Mouse (Mus musculus) cortical plate, adult 2 months (tissue): ENCODE results near the gene Galns. TPM values are rescaled to one million over a fixed set of nuclear protein-coding genes. Genes with fewer than 3 reads are reported as not detected.

ENCODE experiments used
- H3K27ac ChIP-seq: fragments of 200-500 bp; 2 replicates; pipeline ENCODE4 v1.5.1; 2012; ENCODE audit warnings: low read length, control low read depth, inconsistent platforms; ENCODE audit not compliant: insufficient read depth
- H3K4me1 ChIP-seq: fragments of 200-500 bp; 2 replicates; pipeline ENCODE4 v1.6.1; 2011; ENCODE audit warnings: low read length; ENCODE audit not compliant: control insufficient read depth, insufficient read depth
- H3K4me3 ChIP-seq: fragments of 200-500 bp; 2 replicates; pipeline ENCODE4 v1.5.1; 2011; ENCODE audit warnings: mild to moderate bottlenecking, low read length, control low read depth; ENCODE audit not compliant: insufficient read depth
- CTCF ChIP-seq: fragments of 200-500 bp; IDR thresholded peaks from 2 replicates; pipeline ENCODE4 v1.5.1; 2011; ENCODE audit warnings: mild to moderate bottlenecking, control low read depth, low read length; ENCODE audit not compliant: insufficient read depth; ENCODE audit errors: extremely low read depth
- POLR2A ChIP-seq: fragments of 200-500 bp; IDR thresholded peaks from 2 replicates; pipeline ENCODE4 v1.6.1; 2011; ENCODE audit warnings: mild to moderate bottlenecking, low read length, control low read depth; ENCODE audit not compliant: insufficient read depth; ENCODE audit errors: extremely low read depth
- polyA plus RNA-seq: library from polyadenylated mRNA; depleted of rRNA; stranded (reverse); fragments of >200 nt; gene quantifications from 2 replicates; pipeline ENCODE4 v1.2.3, GENCODE M21; 2012

Gene Galns
- polyA plus RNA-seq, 1 experiment: 7.2 TPM

DNA sequence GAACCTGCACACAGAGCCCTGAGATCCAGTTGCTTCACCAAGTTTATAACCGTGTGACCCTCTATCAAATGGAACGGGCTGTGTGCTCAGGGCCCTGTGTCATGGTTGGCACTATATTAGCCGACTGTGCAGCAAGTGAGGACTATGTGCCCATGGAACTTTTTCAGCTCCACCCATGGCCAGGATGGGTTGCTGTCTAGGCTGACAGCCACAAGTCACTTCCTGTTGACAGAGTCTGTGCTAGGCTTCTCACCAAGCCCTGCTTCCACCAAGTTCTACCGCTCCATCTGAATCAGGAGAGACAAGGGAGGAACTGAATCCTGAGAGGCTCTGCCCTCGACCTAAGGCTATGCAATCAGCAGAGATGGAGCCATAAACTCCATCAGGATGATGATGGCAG lies 50.1 kb downstream of the Galns start:
- TF ChIP-seq POLR2A (no peak), CTCF (no peak)
- Histone ChIP-seq H3K4me3 (no peak overlapping the region), H3K4me1 (peaks cover 3% of the 10 kb centered on the region), H3K27ac (no peak overlapping the region)

DNA sequence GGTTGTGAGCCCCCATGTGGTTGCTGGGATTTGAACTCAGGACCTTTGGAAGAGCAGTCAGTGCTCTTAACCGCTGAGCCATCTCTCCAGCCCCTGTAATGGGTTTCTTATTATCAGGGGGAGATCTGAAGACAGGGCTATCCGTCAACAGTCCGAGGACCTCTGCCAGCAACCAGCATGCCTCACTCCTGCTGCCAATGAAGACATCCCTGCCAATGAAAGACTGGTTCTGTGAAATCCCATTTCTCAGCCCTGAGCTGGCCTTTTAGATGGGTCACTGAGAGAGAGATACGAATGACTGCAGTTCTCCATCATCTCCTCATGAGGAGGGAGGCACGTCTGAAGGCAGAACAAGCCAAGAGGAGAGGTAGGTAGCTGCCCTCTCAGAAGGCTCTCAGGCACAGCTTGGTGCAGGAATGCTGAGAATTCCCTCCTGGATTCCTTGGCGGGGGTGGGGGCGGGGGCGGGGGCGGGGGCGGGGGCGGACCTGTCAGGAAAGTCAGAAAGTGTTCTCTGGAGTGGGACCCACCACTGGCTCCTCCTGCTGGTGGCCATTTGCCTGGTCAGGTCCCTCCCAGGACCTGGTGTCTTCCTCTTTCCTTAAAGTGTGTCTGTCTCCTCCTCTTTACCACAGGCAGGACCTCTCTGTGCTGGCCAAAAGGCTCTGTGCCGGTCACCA lies 52.5 kb downstream of the Galns start:
- H3K4me1 ChIP-seq: peaks cover 11% of the 10 kb centered on the region
- TF ChIP-seq POLR2A (no peak), CTCF (no peak)
- no peak overlapping the region for H3K27ac ChIP-seq
- H3K4me3 ChIP-seq: no peak overlapping the region

DNA sequence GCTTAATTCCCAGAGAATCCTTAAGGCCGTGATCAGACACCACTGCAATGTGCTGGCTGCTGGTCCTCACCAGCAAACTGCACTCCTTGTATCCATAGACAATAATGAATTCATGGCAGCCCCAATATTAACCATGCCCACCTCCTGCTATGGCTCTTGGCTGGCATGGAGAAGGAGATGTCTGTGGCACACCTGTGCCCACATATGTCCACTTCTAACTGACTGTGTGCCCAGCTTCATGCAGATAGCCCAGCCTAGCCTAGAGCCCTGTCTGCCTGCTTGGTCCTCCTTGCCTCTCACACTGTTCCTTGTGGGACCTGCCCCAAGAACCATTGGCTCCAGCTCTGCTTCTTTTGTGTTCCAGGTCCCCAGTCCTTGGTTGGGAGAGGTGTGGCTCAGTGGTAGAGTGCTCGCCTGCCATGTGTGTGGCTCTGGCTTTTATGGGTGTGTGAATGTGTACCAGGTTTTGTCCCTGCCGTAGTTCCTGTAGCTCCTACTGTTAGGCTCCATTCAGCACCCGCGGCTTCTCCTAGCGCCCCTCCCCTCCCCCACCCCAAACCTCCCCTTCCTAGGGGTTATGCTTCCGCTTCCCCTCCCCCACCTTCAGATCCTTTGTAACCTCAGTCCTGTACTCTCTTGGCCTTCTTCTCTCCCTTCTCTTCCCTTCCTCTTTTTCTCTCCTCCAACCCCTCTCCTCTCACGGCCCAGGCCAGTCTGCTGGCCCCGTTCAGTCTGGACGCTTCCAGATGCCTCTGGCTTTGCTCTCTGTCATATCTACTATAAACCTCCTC lies 53.8 kb downstream of the Galns start:
- Histone ChIP-seq H3K4me1 (peaks cover 11% of the 10 kb centered on the region), H3K4me3 (no peak overlapping the region), H3K27ac (no peak overlapping the region)
- no peak for TF ChIP-seq CTCF
- TF ChIP-seq POLR2A: no peak

DNA sequence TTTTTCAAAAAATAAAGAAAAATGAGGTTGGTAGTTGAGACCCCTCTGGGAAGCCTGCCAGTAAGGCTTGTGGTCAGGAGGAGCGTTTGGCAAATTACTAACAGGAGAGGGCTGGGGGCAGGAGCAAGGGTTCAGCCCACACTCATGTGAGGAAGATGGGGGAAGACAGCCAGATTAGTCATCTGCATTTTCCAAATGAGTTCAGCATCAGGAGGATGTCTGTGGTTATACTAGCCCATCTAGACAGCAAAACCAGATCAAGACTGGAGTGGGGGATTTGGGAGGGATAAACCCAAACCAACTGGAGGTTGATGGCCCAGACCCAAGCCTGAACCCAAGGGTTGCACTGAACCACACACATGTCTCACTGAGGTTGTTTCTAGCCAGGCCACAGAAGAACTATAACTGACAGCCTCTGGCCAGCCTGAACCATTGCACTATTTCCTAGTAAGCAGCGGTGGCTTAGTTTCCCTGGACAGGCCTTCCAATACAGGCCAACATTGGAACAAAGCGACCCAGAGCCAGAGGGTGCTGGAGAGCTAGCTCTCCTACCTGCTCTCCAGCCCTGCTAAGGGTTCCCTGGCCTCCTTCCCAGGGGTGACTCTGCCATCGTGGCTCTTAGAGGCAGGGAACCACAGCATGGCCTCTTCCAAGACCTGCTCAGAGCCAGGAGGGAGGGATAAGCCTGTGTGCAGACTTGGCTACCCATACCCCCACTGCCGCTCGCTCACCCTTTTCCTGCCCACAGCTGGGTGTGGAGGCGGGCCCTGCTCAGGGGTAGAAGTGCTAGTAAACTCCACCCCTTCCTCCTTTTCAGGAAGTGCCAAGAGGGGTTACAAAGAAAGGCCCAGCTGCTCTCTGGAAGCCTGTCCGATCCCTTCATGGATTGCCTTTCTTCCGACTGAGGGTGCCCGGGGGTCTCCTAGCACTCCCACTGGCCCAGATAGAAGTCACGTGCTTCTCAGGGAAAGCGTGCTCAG lies 54.9 kb downstream of the Galns start:
- H3K27ac ChIP-seq: peak overlapping the region; percentile 74; the same call in 1 of the 2 replicates

DNA sequence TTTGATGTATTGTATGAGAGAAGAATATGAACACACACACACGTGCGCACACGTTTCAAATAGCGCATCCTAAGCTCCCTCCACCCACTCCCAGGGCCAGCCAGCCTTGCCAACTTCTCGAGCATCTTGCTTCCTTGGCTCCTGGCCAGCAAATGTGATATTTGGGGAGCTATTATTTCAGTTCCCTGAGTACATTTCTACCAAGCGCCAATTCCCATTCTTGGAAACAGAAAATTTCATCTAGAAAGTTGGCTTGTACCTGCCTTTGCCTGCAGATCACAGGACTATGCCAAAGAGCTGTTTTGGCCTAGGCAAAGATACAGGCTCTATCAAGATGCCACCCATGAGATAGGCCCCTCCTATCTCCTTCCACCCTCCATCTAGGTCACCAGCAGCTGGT lies 56.5 kb downstream of the Galns start:
- Histone ChIP-seq H3K4me3 (no peak overlapping the region), H3K27ac (no peak overlapping the region), H3K4me1 (peaks cover 11% of the 10 kb centered on the region)
- no peak for TF ChIP-seq CTCF
- TF ChIP-seq POLR2A: no peak

More for the DNA sequence above, 54.9 kb downstream of the Galns start:
- Histone ChIP-seq H3K4me1 (peaks cover 11% of the 10 kb centered on the region), H3K4me3 (no peak overlapping the region)
- no peak for TF ChIP-seq CTCF
- TF ChIP-seq POLR2A: no peak

DNA sequence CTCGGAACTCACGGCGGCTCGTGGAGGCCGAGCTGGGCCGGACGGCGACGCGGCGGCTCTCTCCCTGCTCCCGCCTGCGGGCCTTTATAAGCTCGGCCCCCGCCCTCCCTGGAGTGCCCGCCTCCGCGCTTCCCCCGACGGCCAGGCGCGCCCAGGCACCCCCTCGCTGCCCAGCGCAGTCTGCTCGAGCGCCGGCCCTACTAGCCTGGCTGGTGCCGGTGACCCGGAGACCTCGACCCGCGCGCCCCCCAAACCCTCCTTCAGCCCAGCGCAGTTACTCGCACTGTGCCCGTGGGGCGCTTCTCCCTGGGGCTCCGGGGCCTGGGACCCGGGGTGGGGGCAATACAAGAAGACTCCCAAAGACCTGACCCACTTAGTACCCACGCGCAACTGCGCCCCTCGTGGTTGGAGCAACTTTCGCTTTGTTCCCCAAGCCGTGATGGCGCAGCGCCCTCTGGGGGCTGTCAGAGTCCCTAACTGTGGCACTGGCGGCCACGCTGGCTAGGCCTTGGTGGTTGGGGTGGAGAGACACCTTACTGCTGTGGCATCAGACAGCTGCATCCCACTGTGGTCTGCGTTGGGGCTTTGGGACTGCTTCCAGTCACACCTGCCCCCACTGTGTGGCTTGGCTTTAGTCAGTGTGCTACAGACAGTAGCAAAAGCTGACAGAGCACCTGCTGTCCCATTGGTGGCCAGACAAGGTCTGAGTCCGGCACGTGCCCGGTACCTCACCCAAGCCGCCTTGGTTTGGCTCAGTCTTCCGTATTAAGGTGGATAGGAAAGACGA lies 59.8 kb downstream of the Galns start, which contains the start of gene Piezo1:
Gene Piezo1 (minus strand): TSS at position 65 of the 787 bp plus-strand sequence.
- peaks cover 15% of the 10 kb centered on the region for H3K4me1 ChIP-seq
- H3K4me3 ChIP-seq: peak within 1 kb of the TSS; percentile 0
- TF ChIP-seq POLR2A (no peak), CTCF (peak; percentile 97)
- no peak within 1 kb of the TSS for H3K27ac ChIP-seq

DNA sequence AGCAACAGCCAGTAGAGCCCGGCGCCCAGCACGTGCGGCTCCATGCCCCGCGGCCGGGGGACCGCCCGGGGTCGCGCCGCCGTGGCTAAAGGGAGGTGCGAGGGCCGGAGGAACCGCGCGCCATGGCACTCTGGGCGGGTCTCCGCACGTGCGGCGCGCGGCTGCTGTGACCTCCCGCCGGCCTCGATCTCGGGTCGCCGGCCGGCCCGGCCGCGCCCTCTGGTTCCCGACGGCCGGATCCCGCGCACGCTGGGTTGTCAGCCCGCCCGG lies 60.3 kb downstream of the Galns start:
- peaks cover 9% of the 10 kb centered on the region for H3K4me1 ChIP-seq
- TF ChIP-seq CTCF (no peak), POLR2A (no peak)
- peak overlapping the region; percentile 0; the same call in 1 of the 2 replicates for H3K4me3 ChIP-seq
- H3K27ac ChIP-seq: no peak overlapping the region

DNA sequence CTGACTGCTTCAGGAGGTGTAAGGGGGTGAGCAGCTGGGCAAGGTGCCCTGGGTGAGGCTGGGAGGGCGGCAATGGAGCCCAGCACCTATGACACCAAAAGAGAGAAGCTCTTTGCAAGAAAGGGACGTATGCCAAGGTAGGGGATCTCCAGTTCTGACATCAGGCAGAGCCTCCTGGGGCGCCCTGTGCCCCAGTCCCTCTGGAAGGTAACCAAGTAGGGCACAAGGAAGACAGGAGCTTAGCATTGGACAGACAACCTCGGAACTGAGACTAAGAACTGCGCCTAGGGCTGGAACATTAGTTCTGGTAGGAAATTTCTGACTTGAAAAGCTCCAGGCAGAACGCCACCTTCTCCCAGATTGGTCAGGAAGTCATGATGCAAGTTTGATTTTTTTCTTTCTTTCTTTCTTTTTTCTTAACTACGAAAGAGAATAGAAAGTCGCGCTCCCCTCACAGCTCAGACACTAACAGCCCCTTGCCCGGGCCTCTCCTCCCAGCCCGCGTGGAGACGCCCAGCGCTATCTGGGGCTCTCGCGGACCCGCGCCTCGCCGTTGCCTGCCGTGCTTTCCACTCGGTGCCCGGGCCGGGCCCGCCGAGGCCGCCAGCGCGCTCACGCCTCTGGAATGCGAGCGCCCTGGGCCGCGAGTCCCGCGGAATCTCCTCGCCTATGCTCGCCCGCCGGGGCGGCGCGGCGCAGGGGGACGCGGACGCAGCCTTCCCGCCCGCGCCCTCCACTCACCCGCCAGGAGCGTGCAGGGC lies 60.8 kb downstream of the Galns start:
- Histone ChIP-seq H3K27ac (no peak overlapping the region), H3K4me3 (peak overlapping the region; percentile 0), H3K4me1 (peaks cover 8% of the 10 kb centered on the region)
- no peak for TF ChIP-seq CTCF
